Mouse (Mus musculus) kidney, postnatal 0 days (tissue): ENCODE measurements around the gene Ubr4. TPM values are rescaled to one million over a fixed set of nuclear protein-coding genes. Genes with fewer than 3 reads are reported as not detected.

ENCODE experiments used
- ATAC-seq: fragments of 200-750 bp; cut with Nextera tagmentation; replicated peaks from 2 replicates; pipeline ENCODE4 v1.8.0; 2017; ENCODE audit warnings: low read depth, moderate number of reproducible peaks, moderate TSS enrichment, moderate library complexity; ENCODE audit not compliant: low FRiP score
- DNase-seq: peaks from one replicate; pipeline ENCODE4 v3.0.0-alpha.2; 2016; ENCODE audit warnings: low spot score
- H3K27ac ChIP-seq: fragments of 300-500 bp; sonication (generic); 2 replicates; pipeline ENCODE4 v1.5.1; 2014; ENCODE audit warnings: mild to moderate bottlenecking
- H3K27me3 ChIP-seq: fragments of 300-500 bp; sonication (generic); 2 replicates; pipeline ENCODE4 v1.6.1; 2014; ENCODE audit warnings: low read length, mixed read lengths; ENCODE audit not compliant: insufficient read depth
- H3K36me3 ChIP-seq: fragments of 300-500 bp; sonication (generic); 2 replicates; pipeline ENCODE4 v1.6.1; 2014; ENCODE audit warnings: low read length, mixed read lengths; ENCODE audit not compliant: insufficient read depth
- H3K4me1 ChIP-seq: fragments of 300-500 bp; sonication (generic); replicated peaks from 2 replicates; pipeline ENCODE4 v1.6.1; 2014; ENCODE audit warnings: antibody characterized with exemption, low read length, mixed read lengths; ENCODE audit not compliant: insufficient read depth
- H3K4me2 ChIP-seq: fragments of 300-500 bp; sonication (generic); 2 replicates; pipeline ENCODE4 v1.6.1; 2014; ENCODE audit warnings: mild to moderate bottlenecking, low read length, moderate library complexity, mixed read lengths
- H3K4me3 ChIP-seq: fragments of 300-500 bp; sonication (generic); replicated peaks from 2 replicates; pipeline ENCODE4 v1.5.1; 2014; ENCODE audit warnings: low read depth, low read length
- H3K9ac ChIP-seq: fragments of 300-500 bp; sonication (generic); 2 replicates; pipeline ENCODE4 v1.6.1; 2014; ENCODE audit warnings: low read depth, low read length
- H3K9me3 ChIP-seq: fragments of 300-500 bp; sonication (generic); replicated peaks from 2 replicates; pipeline ENCODE4 v1.6.1; 2016; ENCODE audit warnings: low read length, inconsistent platforms, mixed read lengths
- CTCF ChIP-seq: IDR thresholded peaks from 2 replicates; pipeline ENCODE4 v1.5.1; 2016; ENCODE audit warnings: antibody characterized with exemption, low read depth, mild to moderate bottlenecking, moderate library complexity
- WGBS: fragments of 180-500 bp; shearing (Covaris S2); extraction: QIAGEN DNeasy Blood & Tissue Kit; methylation state at CpG from one replicate; pipeline ENCODE4 v1.1.7; 2014; 5-methylcytosine and 5-hydroxymethylcytosine counted together
- polyA plus RNA-seq: library from polyadenylated mRNA; unstranded; fragments of >200 nt; fragmentation: Nextera tagmentation; extraction: Ambion mirVana; gene quantifications from 2 replicates; pipeline ENCODE4 v1.2.1, GENCODE M21; 2015

Gene Ubr4
- polyA plus RNA-seq, 1 experiment from 2014 or later, result 46.2 TPM

- Histone ChIP-seq H3K4me2 (peak overlapping the region; percentile 96), H3K4me3 (peak overlapping the region; percentile 91), H3K27ac (peak overlapping the region; percentile 92), H3K27me3 (no peaks in the 10 kb centered on the region), H3K36me3 (0 out of 2 replicates have a peak, but pooled peaks cover 8% of the 10 kb centered on the region), H3K4me1 (peaks cover 11% of the 10 kb centered on the region; the same call in 1 of the 2 replicates), H3K9ac (peak overlapping the region; percentile 91), H3K9me3 (no peaks in the 10 kb centered on the region)
- WGBS, result under 1% methylated on average over 53 of the region's 53 CpGs
- ATAC-seq (peak; percentile 68), DNase-seq (peak; percentile 53)
- TF ChIP-seq CTCF, result no peak
Measured at GRCm38 (mm10) chr4:139310899-139311701, 41.3 kb upstream of the Ubr4 start.

- DNase-seq (peak; percentile 26), ATAC-seq (peak; percentile 8; the same call in 1 of the 2 replicates)
- WGBS, result 12% methylated on average over 14 of the region's 14 CpGs
- Histone ChIP-seq H3K4me2 (peak overlapping the region; percentile 96), H3K4me3 (peak overlapping the region; percentile 91), H3K27ac (peak overlapping the region; percentile 65), H3K27me3 (no peaks in the 10 kb centered on the region), H3K9ac (peak overlapping the region; percentile 91), H3K4me1 (peaks cover 11% of the 10 kb centered on the region; the same call in 1 of the 2 replicates), H3K36me3 (0 out of 2 replicates have a peak, but pooled peaks cover 6% of the 10 kb centered on the region), H3K9me3 (no peaks in the 10 kb centered on the region)
- TF ChIP-seq CTCF, result no peak
Measured at GRCm38 (mm10) chr4:139311707-139312106, 40.7 kb upstream of the Ubr4 start.

- ATAC-seq, result no peak
- Histone ChIP-seq H3K4me3 (no peak overlapping the region), H3K27me3 (no peaks in the 10 kb centered on the region), H3K4me1 (peaks cover 11% of the 10 kb centered on the region; the same call in 1 of the 2 replicates), H3K36me3 (0 out of 2 replicates have a peak, but pooled peaks cover 13% of the 10 kb centered on the region), H3K4me2 (0 out of 2 replicates have a peak overlapping the region, but pooled peaks have one; percentile 96), H3K27ac (no peak overlapping the region), H3K9ac (no peak overlapping the region), H3K9me3 (no peaks in the 10 kb centered on the region)
- 69% methylated on average over 4 of the region's 4 CpGs for WGBS
- DNase-seq, result peak; percentile 71
- peak; percentile 73 for TF ChIP-seq CTCF
Measured at GRCm38 (mm10) chr4:139312632-139313031, 39.8 kb upstream of the Ubr4 start.

GRCm38 (mm10) chr4:139318449-139318848 is 34.0 kb upstream of the Ubr4 start:
- Histone ChIP-seq H3K9ac (no peak overlapping the region), H3K27ac (no peak overlapping the region), H3K9me3 (no peaks in the 10 kb centered on the region), H3K4me2 (no peak overlapping the region), H3K27me3 (no peaks in the 10 kb centered on the region), H3K36me3 (0 out of 2 replicates have a peak, but pooled peaks cover 13% of the 10 kb centered on the region), H3K4me1 (no peaks in the 10 kb centered on the region), H3K4me3 (no peak overlapping the region)
- 90% methylated on average over 11 of the region's 11 CpGs for WGBS
- DNase-seq (no peak), ATAC-seq (no peak)
- TF ChIP-seq CTCF, result no peak

GRCm38 (mm10) chr4:139319740-139320139 is 32.7 kb upstream of the Ubr4 start:
- no peak for DNase-seq
- 91% methylated on average over 4 of the region's 4 CpGs for WGBS
- Histone ChIP-seq H3K4me2 (no peak overlapping the region), H3K9me3 (no peaks in the 10 kb centered on the region), H3K36me3 (0 out of 2 replicates have a peak, but pooled peaks cover 9% of the 10 kb centered on the region), H3K27ac (no peak overlapping the region), H3K4me1 (no peaks in the 10 kb centered on the region), H3K9ac (no peak overlapping the region), H3K27me3 (no peaks in the 10 kb centered on the region), H3K4me3 (no peak overlapping the region)
- TF ChIP-seq CTCF, result no peak
- no peak for ATAC-seq

- Histone ChIP-seq H3K4me2 (peak overlapping the region; percentile 52), H3K36me3 (no peaks in the 10 kb centered on the region), H3K4me3 (peak overlapping the region; percentile 18; the same call in 1 of the 2 replicates), H3K9ac (no peak overlapping the region), H3K27me3 (no peaks in the 10 kb centered on the region), H3K27ac (no peak overlapping the region), H3K4me1 (no peaks in the 10 kb centered on the region), H3K9me3 (no peaks in the 10 kb centered on the region)
- ATAC-seq (peak; percentile 81), DNase-seq (peak; percentile 92)
- 13% methylated on average over 10 of the region's 10 CpGs for WGBS
- peak; percentile 82 for TF ChIP-seq CTCF
Measured at GRCm38 (mm10) chr4:139330605-139331004, 21.8 kb upstream of the Ubr4 start.
